Mouse (Mus musculus) lung, postnatal 14 days (tissue): ENCODE results near the gene Tada3.

Experiments used
- DNase-seq: peaks from one replicate; pipeline ENCODE4 v3.0.0; 2021

Gene Tada3

GRCm38 (mm10) chr6:113377496-113378385 is at the start of gene Tada3, which contains the start of gene Arpc4:
Gene Tada3 (minus strand): TSS chr6:113377883.
Gene Arpc4 (plus strand): TSS chr6:113378115.
- peak; percentile 94 for DNase-seq

DNA sequence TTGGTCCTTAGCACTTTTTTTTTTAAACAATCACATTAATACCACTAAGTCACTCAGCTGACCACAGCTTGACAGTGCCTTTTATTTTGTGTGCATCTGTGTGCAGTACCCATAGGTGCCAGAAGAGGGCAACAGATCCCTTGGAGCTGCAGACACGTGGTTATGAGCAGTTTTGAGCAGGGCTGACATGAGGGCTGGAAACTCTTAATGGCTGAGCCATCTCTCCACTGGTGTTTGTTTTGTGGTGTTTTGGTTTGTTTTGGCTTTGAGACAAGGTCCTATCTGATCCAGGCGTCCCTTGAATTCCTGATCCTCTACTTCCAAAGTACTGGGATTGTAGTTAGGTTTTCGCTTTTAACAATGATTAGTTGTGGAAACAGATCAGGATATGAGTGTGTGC is 49.7 kb upstream of the Tada3 start:
- DNase-seq, result peak; percentile 41

- no peak for DNase-seq
Measured at GRCm38 (mm10) chr6:113426696-113427095, 49.0 kb upstream of the Tada3 start.

DNA sequence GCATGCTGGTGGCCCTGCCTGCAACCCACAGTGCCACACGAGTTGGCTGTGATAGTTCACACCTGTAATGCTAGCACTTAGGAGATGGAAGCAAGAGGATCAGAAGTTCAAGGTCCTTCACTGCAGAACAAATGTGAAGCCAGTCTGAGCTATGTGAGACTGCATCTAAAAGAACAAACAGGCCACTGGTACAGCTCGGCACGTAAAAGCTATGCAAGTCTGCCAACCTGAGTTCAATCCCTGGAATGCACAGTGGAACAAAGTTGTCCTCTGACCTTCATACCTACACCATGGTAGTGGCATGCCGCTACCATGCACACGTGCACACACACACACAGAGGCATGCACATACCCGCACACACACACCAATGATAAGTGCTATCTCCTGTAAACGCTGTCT is 46.5 kb upstream of the Tada3 start:
- no peak for DNase-seq

- DNase-seq, result no peak
Measured at GRCm38 (mm10) chr6:113423000-113423399, 45.3 kb upstream of the Tada3 start.

GRCm38 (mm10) chr6:113419199-113419587 is 41.5 kb upstream of the Tada3 start, which contains the start of gene Rpusd3:
Gene Rpusd3 (minus strand): TSS chr6:113419340.
- DNase-seq, result peak; percentile 100

GRCm38 (mm10) chr6:113418441-113419198 is 40.9 kb upstream of the Tada3 start:
- DNase-seq, result no peak

DNA sequence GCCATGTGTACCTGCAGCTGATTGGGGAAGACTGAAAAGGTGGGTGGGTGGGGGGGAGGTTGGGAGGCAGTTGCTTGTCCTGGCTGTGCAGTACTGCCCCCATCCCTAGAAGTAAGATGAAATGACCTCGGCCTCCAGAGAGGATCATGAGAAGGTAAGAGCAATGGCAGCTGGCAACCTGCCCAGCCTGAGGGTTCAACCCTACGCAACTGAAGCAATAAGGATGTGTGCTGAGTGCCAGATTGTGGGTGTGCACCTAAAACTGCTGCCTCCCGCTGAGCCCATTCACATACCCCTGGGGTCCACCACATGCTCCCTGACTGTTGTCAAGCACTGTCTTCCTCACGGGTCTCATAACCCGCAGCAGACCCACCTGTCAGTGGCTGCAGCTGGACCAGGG is 38.7 kb upstream of the Tada3 start:
- DNase-seq, result no peak

DNA sequence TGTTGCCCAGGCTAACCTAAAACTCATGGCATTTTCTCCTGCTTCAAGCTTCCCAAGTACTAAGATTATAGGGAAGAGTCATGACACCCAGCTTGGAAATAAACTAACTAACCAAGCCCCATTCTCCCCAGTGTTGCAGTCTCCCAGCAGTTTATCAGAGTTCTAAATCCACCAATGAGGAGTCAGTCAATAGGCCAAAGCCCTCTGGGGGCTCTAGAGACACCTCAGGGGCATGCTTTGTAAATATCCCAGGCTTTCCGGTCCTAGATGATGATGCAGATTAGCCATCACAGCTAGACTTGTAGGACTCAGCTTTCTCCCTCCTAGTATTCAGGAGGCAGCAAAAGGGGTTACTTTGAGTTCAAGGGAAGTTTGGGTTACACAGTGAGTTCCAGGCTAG is 32.3 kb upstream of the Tada3 start:
- no peak for DNase-seq

DNA sequence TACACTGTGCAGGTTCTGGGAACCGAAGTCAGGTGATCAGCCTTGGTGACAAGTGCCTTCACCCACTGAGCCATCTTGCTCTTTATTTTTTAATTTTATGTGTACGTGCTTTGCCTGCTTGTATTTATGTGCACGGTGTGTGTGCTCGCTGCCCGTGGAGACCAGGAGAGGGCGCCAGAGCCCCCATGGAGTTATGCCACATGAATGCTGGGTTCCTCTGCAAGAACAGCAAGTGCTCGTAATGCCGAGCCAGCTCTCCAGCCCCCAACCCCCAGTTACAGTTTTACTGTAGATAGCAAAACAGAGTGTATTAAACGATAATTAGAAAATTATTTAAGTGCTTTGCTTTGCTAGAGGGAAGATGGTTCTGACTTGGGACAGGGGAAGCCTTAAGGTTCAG is 29.0 kb upstream of the Tada3 start:
- no peak for DNase-seq

- no peak for DNase-seq
Measured at GRCm38 (mm10) chr6:113405483-113405882, 27.8 kb upstream of the Tada3 start.

GRCm38 (mm10) chr6:113404649-113405448 is 27.2 kb upstream of the Tada3 start:
- DNase-seq, result no peak

DNA sequence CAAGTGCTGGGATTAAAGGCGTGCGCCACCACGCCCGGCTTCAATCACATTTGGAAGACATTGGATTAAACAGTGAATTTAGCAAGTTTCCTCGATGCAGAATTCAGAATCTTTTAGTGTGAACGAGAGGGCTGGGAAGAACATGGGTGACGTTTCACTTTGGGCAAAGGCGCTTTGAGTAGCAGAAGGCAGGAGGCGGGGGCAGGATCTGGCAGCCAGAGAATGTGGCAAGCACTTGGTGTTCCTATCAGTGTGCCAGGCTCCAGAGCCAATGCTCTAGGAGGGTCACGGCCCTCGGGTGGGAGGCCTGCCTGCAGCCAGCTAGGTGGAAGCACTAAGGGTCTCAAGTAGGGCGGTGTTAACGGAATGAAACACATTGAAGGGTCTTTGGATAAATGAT is 24.4 kb upstream of the Tada3 start:
- DNase-seq, result no peak

GRCm38 (mm10) chr6:113396270-113397030 is 18.8 kb upstream of the Tada3 start:
- DNase-seq, result no peak

DNA sequence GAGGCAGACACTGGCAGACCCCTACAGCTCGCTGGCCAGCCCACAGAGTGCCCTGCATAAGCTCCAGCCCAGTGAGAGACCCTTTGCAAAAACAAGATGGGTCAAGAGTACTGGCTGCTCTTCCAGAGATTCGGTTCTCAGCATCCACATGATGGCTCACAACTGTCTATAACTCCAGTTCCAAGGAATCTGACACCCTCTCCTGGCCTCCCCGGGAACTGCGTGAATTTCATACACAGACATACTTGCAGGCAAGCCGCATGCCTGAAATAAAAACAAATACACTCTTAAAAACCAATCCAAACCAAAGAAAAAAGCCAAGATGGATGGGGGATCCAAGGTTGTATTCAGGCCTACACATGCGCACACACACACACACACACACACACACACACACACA is 17.8 kb upstream of the Tada3 start:
- no peak for DNase-seq

- no peak for DNase-seq
Measured at GRCm38 (mm10) chr6:113394811-113395210, 17.1 kb upstream of the Tada3 start.

DNA sequence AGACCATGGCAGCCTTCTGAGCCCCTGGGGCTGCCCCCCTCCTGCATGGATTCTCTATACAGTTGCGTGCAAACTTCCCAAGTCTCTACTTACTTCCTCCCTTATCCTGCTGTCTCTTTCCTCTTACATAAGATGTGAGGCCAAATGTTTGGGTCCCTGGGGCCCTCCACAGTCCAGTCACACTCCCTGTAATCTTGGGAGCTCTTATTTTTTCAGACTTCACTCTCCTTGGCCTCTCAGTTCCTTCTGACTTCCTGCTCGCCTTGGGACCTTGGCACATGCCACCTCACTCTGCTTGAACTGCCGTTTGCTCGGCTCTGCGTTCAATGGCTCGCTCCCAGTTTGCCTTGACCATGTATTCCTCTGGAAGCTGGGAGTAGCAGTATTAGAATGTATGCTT is 16.3 kb upstream of the Tada3 start:
- DNase-seq, result no peak

GRCm38 (mm10) chr6:113392387-113393071 is 14.8 kb upstream of the Tada3 start:
- peak; percentile 29 for DNase-seq

- no peak for DNase-seq
Measured at GRCm38 (mm10) chr6:113392015-113392386, 14.3 kb upstream of the Tada3 start.

DNA sequence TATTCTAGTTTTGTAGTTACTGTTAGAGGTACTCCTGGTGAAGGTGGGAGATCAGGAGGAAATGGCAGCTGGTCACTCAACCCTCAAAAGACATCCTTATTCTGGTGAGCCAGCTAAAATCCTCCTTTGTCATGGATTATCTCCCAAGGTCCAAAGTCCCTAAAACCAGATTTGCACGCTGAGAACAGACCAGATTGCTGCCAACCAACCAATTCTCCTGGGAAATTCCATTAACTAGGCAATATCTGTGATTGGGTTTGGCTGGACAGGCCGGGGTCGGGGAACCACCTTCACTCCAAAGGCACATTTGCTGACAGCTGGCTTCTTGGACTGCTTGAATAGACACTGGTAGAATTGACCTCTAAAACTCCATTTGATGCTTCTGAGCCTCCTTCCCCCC is 13.0 kb upstream of the Tada3 start:
- no peak for DNase-seq

GRCm38 (mm10) chr6:113388960-113389359 is 11.3 kb upstream of the Tada3 start, which contains the start of gene Ttll3:
Gene Ttll3 (plus strand): TSS chr6:113389260.
- DNase-seq, result no peak

- DNase-seq, result no peak
Measured at GRCm38 (mm10) chr6:113386025-113386424, 8.3 kb upstream of the Tada3 start.
